Mouse (Mus musculus): ENCODE data around the gene Utp14a.
A peak's percentile ranks its signal among the peaks of the same experiment; 100 is the strongest.

The Utp14a gene

GRCm38 (mm10) chrX:48311727-48312126 lies 55.1 kb downstream of the Utp14a start:
- no peak for DNase-seq (ENCODE audit: low read depth, low spot score)

- peak; percentile 0 for DNase-seq (ENCODE audit: low read depth, low spot score)
Observed at GRCm38 (mm10) chrX:48314530-48315079, 57.9 kb downstream of the Utp14a start.

GRCm38 (mm10) chrX:48317444-48317843 lies 60.8 kb downstream of the Utp14a start:
- DNase-seq (ENCODE audit: low read depth, low spot score) = no peak

- no peak for DNase-seq (ENCODE audit: low read depth, low spot score)
Observed at GRCm38 (mm10) chrX:48318194-48318593, 61.5 kb downstream of the Utp14a start.
